Mouse (Mus musculus) adrenal gland, postnatal 4 days (tissue): ENCODE data around the gene Tpm1. TPM values are rescaled to one million over a fixed set of nuclear protein-coding genes. Genes with fewer than 3 reads are reported as not detected.

Experiments used
- DNase-seq, 2 experiments: peaks; one replicate each; pipeline ENCODE4 v3.0.0; 2021 to 2022; ENCODE audit warnings: low spot score in 2 of 2, mixed read lengths in 2 of 2
- total RNA-seq, 2 experiments: library from RNA; stranded (reverse); gene quantifications; 2 replicates each; pipeline ENCODE4 v1.2.3; 2021

The Tpm1 gene
- total RNA-seq, 2 experiments from 2014 or later: 322 to 392 TPM

DNA sequence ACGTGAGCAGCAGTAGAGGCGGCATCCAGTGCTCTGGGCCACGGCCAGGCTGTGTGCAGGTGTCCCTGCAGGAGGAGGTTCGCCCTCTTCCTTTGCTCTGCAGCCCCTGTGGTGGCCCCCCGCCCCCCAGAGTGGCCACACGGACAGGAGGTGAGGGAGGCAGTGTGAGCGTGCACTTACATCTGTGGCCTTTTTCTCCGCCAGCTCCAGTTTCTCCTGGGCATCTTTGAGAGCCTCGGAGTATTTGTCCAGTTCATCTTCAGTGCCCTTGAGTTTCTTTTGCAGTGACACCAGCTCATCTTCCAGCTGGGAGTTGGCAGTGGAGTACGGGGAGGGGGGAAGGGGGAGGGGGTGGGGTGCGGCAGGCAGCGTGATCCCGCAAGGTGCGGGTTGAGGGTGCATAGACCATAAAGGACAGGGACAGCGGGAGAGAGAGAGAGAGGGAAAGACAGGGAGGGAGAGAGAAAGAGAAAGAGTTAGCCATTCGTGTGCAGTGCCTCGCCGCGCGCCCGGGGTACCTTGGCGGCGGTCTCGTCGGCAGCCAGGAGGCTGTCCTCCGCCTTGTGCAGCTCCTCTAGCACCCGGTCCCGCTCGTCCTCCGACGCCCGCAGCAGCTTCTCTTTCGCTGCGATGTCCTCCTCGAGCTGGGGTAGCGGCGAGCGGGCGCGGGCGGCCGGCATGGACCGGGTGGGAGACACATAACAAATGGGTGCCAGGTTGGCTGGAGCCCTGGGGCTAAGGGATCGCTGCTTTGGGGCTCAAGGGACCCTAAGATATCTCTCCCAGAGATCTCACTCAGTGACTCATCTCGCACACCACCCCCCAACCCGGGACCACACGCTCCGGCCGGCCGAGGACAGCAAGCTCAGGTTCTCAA is 1.4 kb downstream of the Tpm1 start:
- no peak for DNase-seq

GRCm38 (mm10) chr9:67046881-67047605 is 2.2 kb downstream of the Tpm1 start:
- no peak for DNase-seq

DNA sequence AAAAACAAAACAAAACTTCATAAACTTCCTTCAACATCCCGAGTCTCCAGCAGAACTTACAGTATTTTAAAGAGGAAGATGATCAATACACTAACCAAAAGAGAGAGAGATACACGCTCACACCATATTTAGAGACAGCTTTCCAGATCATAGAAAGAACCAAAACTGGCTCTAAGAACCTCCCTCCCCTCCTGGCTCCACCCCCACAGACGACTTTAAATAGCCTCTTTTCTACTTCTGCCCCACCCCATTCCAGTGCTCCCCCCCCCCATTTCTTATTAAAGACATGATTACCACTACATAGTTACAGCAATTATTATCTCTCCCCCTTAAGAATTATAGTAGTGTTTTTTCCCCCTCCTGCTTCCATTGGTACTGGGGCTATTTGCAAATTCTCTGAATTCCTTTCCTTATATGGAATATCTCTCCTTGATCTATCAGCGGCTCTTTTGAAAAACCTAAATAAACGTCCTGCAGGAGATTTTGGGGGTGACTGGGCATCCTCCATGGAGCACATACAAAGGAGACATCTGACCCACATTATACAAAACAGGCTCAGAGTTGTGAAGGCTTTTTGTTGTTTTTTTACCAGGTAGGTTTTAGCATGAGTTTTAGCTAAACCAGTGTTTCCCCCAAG is 3.1 kb downstream of the Tpm1 start:
- DNase-seq: no peak

- no peak for DNase-seq
These were observed 3.9 kb downstream of the Tpm1 start for GRCm38 (mm10) chr9:67045306-67045675.

- no peak for DNase-seq
These were observed 4.5 kb downstream of the Tpm1 start for GRCm38 (mm10) chr9:67044551-67045305.

GRCm38 (mm10) chr9:67043231-67044199 is 5.7 kb downstream of the Tpm1 start:
- DNase-seq: peak; percentile 99 to 100

DNA sequence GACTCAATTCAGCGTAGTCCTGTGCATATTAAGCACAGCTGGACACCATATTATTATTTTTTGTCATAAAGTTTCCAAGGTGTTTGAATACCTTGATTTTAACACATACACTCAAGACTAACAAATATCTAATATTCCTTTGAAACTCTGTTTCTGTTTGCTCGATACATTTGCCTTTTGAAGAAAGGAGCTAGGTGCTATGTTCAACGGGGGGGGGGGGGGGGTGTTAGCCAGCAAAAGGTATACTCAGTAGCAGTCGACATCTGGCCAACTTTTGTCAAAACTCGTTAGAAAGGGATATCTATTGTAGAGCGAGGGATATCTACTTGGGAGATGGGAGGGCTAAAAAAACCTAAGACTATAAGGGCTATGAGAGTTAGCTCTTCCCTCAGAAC is 6.4 kb downstream of the Tpm1 start:
- no peak for DNase-seq

DNA sequence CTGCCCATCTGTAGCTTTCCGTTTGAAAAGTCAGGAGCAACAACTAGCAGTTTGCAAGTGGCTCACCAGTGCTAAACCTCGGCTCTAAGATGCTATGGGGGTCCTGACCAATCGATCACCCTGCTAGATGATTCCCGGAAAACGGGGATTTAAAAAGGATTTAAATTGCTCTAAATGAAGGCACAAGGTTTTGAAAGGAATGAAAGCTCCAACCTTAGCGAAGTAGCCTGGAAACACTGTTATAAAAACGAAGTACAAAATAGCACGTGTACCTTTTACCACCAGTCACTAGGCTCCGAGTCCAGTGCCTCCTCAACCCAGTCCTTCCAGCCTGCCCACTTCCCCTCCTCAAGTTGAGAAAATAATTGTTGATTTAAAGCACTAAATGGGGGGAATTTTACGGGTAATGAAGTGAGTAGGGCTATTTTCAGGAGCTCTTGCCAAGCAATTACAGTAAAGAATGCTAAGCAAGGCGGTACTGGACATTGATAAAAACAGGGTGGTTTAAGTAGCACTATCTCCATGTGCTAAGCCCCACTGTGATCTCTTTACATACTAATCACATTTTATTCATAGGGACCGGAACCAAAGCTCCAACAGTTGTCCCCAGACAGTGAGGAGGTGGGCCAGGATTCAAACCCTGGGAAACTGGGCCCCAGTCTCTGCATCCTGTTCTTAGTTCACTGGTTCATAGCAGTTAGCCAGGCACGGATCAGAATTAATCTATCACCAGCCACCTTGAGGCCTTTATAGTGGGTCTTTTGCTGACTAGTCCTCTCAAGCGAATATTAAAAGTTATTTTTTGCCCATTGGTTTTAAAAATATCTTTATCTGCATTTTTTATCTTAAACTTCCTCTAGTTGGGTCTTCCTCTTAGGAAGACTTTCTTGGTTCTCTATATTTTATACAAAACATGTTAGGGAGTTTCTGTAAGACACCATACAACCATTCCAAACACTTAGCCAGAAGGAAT is 7.1 kb downstream of the Tpm1 start:
- no peak for DNase-seq

DNA sequence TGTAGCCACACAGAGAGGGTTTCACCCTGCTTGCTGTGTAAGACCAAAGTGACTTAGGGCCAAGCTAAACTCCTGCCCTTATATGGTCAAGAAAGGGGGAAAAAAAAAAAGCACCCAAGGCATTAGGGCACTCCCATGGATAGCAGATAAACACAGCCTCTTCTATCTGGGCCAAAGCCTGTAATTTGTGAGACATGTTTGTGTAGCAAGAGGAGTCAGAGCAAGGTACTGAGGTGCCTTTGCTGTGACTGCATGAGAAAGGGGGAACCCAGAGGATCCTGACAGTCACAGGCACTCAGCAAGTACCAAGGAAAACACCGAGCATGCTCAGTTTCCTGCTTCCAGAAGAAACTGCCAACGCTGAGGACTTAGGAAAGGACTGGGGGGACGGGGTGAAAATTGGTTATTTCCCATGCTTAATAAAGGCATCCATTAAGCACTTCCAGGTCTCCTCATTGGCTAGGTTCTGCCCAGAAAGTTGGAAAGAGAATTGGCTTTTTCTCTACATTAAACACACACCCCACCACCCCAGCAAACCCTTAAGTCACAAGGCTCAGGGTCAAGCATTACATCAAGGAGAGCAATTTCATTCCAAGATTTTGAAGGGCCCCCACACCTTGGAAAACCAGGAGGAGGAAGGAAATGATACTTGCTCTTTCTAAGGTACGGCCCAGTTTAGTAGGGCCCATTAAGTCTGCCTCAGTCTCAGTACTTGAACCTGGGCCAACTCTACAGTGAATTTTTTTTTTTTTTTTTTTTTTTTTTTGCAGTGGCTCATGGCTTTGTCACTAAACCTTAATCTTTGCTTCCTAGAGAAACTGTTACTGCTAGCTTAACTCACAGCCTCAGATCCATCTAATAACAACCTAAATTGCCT is 8.0 kb downstream of the Tpm1 start:
- DNase-seq: no peak

GRCm38 (mm10) chr9:67039867-67040266 is 9.3 kb downstream of the Tpm1 start:
- no peak for DNase-seq

DNA sequence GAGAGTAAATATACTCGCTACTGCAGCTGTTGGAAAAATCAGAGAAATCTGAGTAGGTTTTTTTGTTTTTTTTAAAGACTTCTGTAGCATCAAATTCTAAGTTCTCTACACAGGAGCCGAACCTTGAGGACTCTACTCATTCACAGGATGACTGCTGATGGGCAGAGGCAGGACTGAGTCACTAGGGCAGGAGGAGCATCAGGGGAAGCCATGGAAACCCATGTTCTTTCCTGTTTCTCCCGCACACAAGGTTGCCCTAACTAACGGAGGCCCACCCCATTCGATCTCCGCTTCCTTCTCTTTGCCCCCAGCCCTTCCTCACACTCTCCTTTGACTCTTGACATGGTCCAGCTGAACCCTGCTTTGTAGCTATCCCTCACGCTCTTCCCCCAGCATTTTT is 10.5 kb downstream of the Tpm1 start:
- no peak for DNase-seq

DNA sequence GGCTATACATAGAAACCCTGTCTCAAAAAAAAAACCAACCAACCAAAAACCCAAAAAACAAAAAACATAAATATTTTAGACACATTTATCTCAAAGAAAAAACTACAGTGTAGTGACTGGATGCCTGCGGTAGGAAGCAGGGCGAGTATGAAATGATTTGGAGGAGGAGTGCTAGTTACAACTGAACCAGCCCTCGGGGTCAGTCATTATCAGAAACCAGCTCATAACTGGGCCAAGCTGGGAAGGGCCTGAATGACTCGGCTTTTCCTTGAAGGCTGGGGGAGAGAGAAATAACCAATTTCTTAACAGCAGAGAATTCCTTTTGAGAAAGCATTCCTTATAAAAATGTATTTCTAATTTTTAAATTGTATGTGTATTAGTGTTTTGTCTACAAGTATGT is 11.5 kb downstream of the Tpm1 start:
- DNase-seq: no peak

GRCm38 (mm10) chr9:67036527-67037118 is 12.6 kb downstream of the Tpm1 start:
- no peak for DNase-seq

DNA sequence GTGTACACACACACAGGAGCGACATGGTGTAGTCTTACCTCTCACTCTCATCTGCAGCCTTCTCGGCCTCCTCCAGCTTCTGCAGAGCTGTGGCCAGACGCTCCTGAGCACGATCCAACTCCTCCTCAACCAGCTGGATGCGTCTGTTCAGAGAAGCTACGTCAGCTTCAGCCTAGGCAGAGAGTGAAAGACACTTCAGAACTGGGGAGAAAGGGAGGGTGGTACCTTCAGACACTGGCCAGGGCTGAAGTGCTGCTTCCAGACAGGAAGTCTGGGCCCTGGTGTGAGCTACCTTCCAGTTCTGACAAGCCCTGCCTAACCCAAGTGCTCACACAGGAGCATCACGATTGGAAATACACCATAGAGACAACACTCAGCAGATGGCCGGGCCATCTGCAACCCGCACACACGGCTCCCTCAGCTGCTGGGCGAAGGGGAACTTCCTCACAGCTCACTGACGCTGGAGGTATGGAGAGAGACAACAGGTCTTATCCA is 13.2 kb downstream of the Tpm1 start:
- DNase-seq: no peak

GRCm38 (mm10) chr9:67034677-67035076 is 14.5 kb downstream of the Tpm1 start:
- no peak for DNase-seq

DNA sequence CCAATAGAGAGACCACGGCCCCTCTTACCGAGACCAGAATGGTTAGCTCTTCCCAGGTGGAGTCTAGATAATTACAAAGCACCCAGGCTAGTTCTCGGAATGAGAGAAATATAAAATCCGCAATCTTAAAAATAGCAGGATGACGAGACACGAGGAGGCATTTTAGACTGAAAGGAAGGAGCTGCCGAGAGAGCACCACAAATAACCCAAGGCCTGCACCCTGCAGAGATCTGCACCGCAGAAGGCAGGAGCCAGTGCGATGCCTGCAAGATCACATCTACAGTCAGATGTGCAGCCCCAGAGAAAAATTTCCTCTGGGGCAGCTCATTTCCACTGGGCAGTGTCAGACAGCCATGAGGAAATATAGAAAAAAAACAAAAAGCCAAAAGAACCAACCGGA is 16.2 kb downstream of the Tpm1 start:
- DNase-seq: no peak

- no peak for DNase-seq
These were observed 16.6 kb downstream of the Tpm1 start for GRCm38 (mm10) chr9:67032611-67033010.
